Mouse (Mus musculus): Measurements from ENCODE around the gene Wdr24.

- TF ChIP-seq CTCF (IDR thresholded peaks at IDR 0.05; ENCODE audit: insufficient read depth, low read depth, low read length) (no peak), POLR2A (IDR thresholded peaks at IDR 0.05; ENCODE audit: insufficient read depth, low read depth, low read length) (no peak)
These were observed 42.1 kb upstream of the Wdr24 start for GRCm38 (mm10) chr17:25781339-25781738.
